In the genomic region with DNA sequence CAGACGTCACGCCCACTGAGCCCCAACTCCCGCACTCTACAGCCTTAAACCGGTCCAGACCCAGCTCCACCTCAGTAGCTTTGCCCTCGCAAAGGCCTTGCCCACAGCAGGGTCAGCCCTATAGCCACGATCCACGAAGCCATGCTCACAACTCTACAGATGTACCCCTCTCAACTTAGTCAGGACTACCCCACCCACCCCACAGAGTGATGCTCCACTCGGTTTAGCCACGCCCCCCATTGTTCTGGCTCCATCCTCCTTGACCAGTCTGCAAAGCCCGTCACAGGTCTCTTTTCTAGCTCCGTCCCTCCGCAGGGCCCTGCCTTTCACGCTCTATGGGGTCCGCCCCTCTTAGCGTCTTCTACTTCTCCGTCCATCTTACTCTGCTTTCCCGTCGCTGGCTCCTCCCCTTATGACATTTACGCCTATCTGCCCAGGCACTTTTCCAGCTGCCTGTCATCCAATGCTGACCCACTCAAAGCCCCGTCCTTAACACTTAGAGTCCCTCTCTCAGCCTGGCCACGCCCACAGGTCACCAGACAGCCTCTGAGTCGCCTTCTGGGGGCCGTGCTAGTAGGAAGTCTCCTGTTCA, we compare ENCODE assay signal across 8 mouse cellular contexts. TPM values are rescaled to one million over a fixed set of nuclear protein-coding genes. Genes with fewer than 3 reads are reported as not detected.
DNase-seq lines count a peak whose midpoint lies in the region; ATAC-seq and TF ChIP-seq lines count a peak whose summit lies in the region.

No protein-coding gene starts in this region.

- H3K4me3 ChIP-seq in cerebellum, adult 2 months (replicated peaks; ENCODE audit: insufficient read depth, low read depth, low read length), result peak overlapping the region; percentile 15
- H3K4me3 ChIP-seq in limb, embryonic 15.5 days, result peak overlapping the region; percentile 24

- H3K9ac ChIP-seq in limb, embryonic 15.5 days, result no peak overlapping the region

- 3% methylated on average over 23 of the region's 23 CpGs for WGBS in cerebellum, adult 2 months
- WGBS in limb, embryonic 15.5 days, result 5% methylated on average over 23 of the region's 23 CpGs

- no peak for TF ChIP-seq CTCF in cerebellum, adult 2 months (IDR thresholded peaks at IDR 0.05; ENCODE audit: borderline replicate concordance, insufficient read depth, low read depth, low read length)

- H3K27me3 ChIP-seq in cerebellum, adult 2 months (ENCODE audit: control insufficient read depth, insufficient read depth, low read length), result peaks cover 1% of the 10 kb centered on the region; the same call in 1 of the 2 replicates
- peaks cover 100% of the 10 kb centered on the region for H3K27me3 ChIP-seq in limb, embryonic 15.5 days

- H3K36me3 ChIP-seq in limb, embryonic 15.5 days, result no peaks in the 10 kb centered on the region

- no peak for DNase-seq in cerebellum, adult 2 months
- DNase-seq in cerebellum, postnatal 4 days (ENCODE audit: low spot score in 2 of 2), result no peak
- DNase-seq in retina, postnatal 1 day, result peak; percentile 71
- DNase-seq in retina, embryonic 14.5 days (ENCODE audit: low spot score), result no peak
- DNase-seq in testis, postnatal 10 days (ENCODE audit: low spot score), result peak; percentile 54
- DNase-seq in right cerebral cortex, adult 18-20 months, result no peak
- no peak for DNase-seq in urinary bladder, postnatal 10 days (ENCODE audit: low spot score)

- no peak for ATAC-seq in limb, embryonic 15.5 days (ENCODE audit: insufficient number of reproducible peaks, low FRiP score, low TSS enrichment, low read depth)

- peak overlapping the region; percentile 39 for H3K4me2 ChIP-seq in limb, embryonic 15.5 days

- no peaks in the 10 kb centered on the region for H3K9me3 ChIP-seq in limb, embryonic 15.5 days

- TF ChIP-seq POLR2A in cerebellum, adult 2 months (IDR thresholded peaks at IDR 0.05; ENCODE audit: borderline replicate concordance, insufficient read depth, low read length), result no peak

- no peak overlapping the region for H3K27ac ChIP-seq in cerebellum, adult 2 months (ENCODE audit: insufficient read depth, low read length)
- H3K27ac ChIP-seq in limb, embryonic 15.5 days, result no peak overlapping the region

- peaks cover 10% of the 10 kb centered on the region; the same call in 1 of the 2 replicates for H3K4me1 ChIP-seq in cerebellum, adult 2 months (ENCODE audit: control insufficient read depth, insufficient read depth, low read length)
- peaks cover 38% of the 10 kb centered on the region for H3K4me1 ChIP-seq in limb, embryonic 15.5 days

RNA-seq across cellular contexts. Expression of a gene that starts 2.8 kb away (rescaled TPM):
- polyA plus RNA-seq in cerebellum, adult 2 months (2012; rRNA removed), result 0.65 and 2.1 TPM in 2 replicates
- polyA plus RNA-seq in limb, embryonic 15.5 days (2015; fragmentation: Nextera tagmentation; extraction: Ambion mirVana), result 0.63 and 0.96 TPM in 2 replicates

RNA-seq across cellular contexts. Expression of a gene that starts 10.1 kb away (rescaled TPM):
- polyA plus RNA-seq in cerebellum, adult 2 months (2012; rRNA removed), result 3.6 and 3.9 TPM in 2 replicates
- 5.3 and 6.4 TPM in 2 replicates for polyA plus RNA-seq in limb, embryonic 15.5 days (2015; fragmentation: Nextera tagmentation; extraction: Ambion mirVana)

RNA-seq across cellular contexts. Expression of a gene that starts 14.7 kb away (rescaled TPM):
- 97.3 and 110 TPM in 2 replicates for polyA plus RNA-seq in cerebellum, adult 2 months (2012; rRNA removed)
- polyA plus RNA-seq in limb, embryonic 15.5 days (2015; fragmentation: Nextera tagmentation; extraction: Ambion mirVana), result 0.69 and 0.76 TPM in 2 replicates

RNA-seq across cellular contexts. Expression of a gene that starts 15.3 kb away (rescaled TPM):
- polyA plus RNA-seq in cerebellum, adult 2 months (2012; rRNA removed), result 0.44 and 0.48 TPM in 2 replicates
- 1.7 and 2.6 TPM in 2 replicates for polyA plus RNA-seq in limb, embryonic 15.5 days (2015; fragmentation: Nextera tagmentation; extraction: Ambion mirVana)

RNA-seq across cellular contexts. Expression of a gene that starts 39.3 kb away (rescaled TPM):
- polyA plus RNA-seq in cerebellum, adult 2 months (2012; rRNA removed), result 108 and 115 TPM in 2 replicates
- polyA plus RNA-seq in limb, embryonic 15.5 days (2015; fragmentation: Nextera tagmentation; extraction: Ambion mirVana), result 7.7 and 8.9 TPM in 2 replicates

Comparison
In these comparisons a context has a peak if more than half of its experiments do, and no peak if none do; other contexts are left out.
1. DNase-seq: peak in retina, postnatal 1 day (single experiment) and testis, postnatal 10 days (single experiment); none in cerebellum, adult 2 months (0 of 2), cerebellum, postnatal 4 days (0 of 2), retina, embryonic 14.5 days (single experiment), right cerebral cortex, adult 18-20 months (single experiment) and urinary bladder, postnatal 10 days (single experiment).
2. RNA of a gene that starts 14.7 kb away (polyA plus RNA-seq): 97.3 to 110 TPM in cerebellum, adult 2 months; 0.69 to 0.76 TPM in limb, embryonic 15.5 days; every median in the first group is over 10 times any median in the second.